Mouse (Mus musculus): Measurements from ENCODE around the gene Ptgfrn. TPM values are rescaled to one million over a fixed set of nuclear protein-coding genes. Genes with fewer than 3 reads are reported as not detected.

Gene Ptgfrn
- total RNA-seq, 4 experiments from 2014 or later, result 28.8 to 31.3 (median 29.4) TPM

GRCm38 (mm10) chr3:101007112-101007782, 102.8 kb downstream of the Ptgfrn start:
- DNase-seq (ENCODE audit: low spot score in 2 of 2), result no peak

GRCm38 (mm10) chr3:101005392-101005791, 104.7 kb downstream of the Ptgfrn start:
- DNase-seq (ENCODE audit: low spot score in 2 of 2), result no peak

- DNase-seq (ENCODE audit: low spot score in 2 of 2), result no peak
Measured at GRCm38 (mm10) chr3:101003575-101004356, 106.3 kb downstream of the Ptgfrn start.

GRCm38 (mm10) chr3:100999732-101000131, 110.3 kb downstream of the Ptgfrn start:
- DNase-seq (ENCODE audit: low spot score in 2 of 2), result no peak

- peak; percentile 16 to 28 for DNase-seq (ENCODE audit: low spot score in 2 of 2)
Measured at GRCm38 (mm10) chr3:100998904-100999340, 111.2 kb downstream of the Ptgfrn start.

- DNase-seq (ENCODE audit: low spot score in 2 of 2), result peak in 1 of 2 experiments; percentile 41
Measured at GRCm38 (mm10) chr3:100997785-100998570, 112.1 kb downstream of the Ptgfrn start.

- no peak for DNase-seq (ENCODE audit: low spot score in 2 of 2)
Measured at GRCm38 (mm10) chr3:100994252-100994651, 115.8 kb downstream of the Ptgfrn start.

- no peak for DNase-seq (ENCODE audit: low spot score in 2 of 2)
Measured at GRCm38 (mm10) chr3:100993718-100994117, 116.4 kb downstream of the Ptgfrn start.

- DNase-seq (ENCODE audit: low spot score in 2 of 2), result no peak
Measured at GRCm38 (mm10) chr3:100993158-100993557, 116.9 kb downstream of the Ptgfrn start.

Other genes starting within 250 kb of the Ptgfrn start
- 10 to 100 TPM; 10.4 to 15.0 (median 11.7) TPM for gene Trim45, start 188.1 kb downstream of the Ptgfrn start, total RNA-seq (2022)
- 1 to 10 TPM; 1.1 to 1.5 (median 1.3) TPM for gene Ttf2, start 140.6 kb downstream of the Ptgfrn start, total RNA-seq (2022)
- 1 to 10 TPM in 2 of 4 experiments, under 1 TPM in 2; 0.48 to 1.4 (median 0.92) TPM for gene Cd101, start 80.7 kb downstream of the Ptgfrn start, total RNA-seq (2022)
- gene Cd2, start 177.7 kb upstream of the Ptgfrn start, total RNA-seq (2022), result under 1 TPM in 1 of 4 experiments, not detected in 3; 0.65 TPM

Data from left cerebral cortex, adult 8-10 months (tissue).